Mouse (Mus musculus) heart, embryonic 12.5 days (tissue): Measurements from ENCODE around the gene Coro2a. TPM values are rescaled to one million over a fixed set of nuclear protein-coding genes. Genes with fewer than 3 reads are reported as not detected.
A peak's percentile ranks its signal among the peaks of the same experiment; 100 is the strongest.

Source experiments
- ATAC-seq: fragments of 200-750 bp; cut with Nextera tagmentation; 2 replicates; pipeline ENCODE4 v1.8.0; 2017; ENCODE audit warnings: moderate TSS enrichment, moderate library complexity; ENCODE audit not compliant: insufficient number of reproducible peaks, low FRiP score
- H3K27ac ChIP-seq: fragments of 300-500 bp; sonication (generic); 2 replicates; pipeline ENCODE4 v1.5.1; 2016; ENCODE audit warnings: mild to moderate bottlenecking, moderate library complexity; ENCODE audit not compliant: poor library complexity, severe bottlenecking
- H3K27me3 ChIP-seq: fragments of 300-500 bp; sonication (generic); replicated peaks from 2 replicates; pipeline ENCODE4 v1.6.1; 2016; ENCODE audit warnings: mild to moderate bottlenecking, moderate library complexity
- H3K36me3 ChIP-seq: fragments of 300-500 bp; sonication (generic); 2 replicates; pipeline ENCODE4 v1.6.1; 2016; ENCODE audit warnings: mild to moderate bottlenecking, moderate library complexity
- H3K4me1 ChIP-seq: fragments of 300-500 bp; sonication (generic); replicated peaks from 2 replicates; pipeline ENCODE4 v1.6.1; 2016; ENCODE audit warnings: mild to moderate bottlenecking
- H3K4me2 ChIP-seq: fragments of 300-500 bp; sonication (generic); 2 replicates; pipeline ENCODE4 v1.6.1; 2016; ENCODE audit warnings: mild to moderate bottlenecking, moderate library complexity
- H3K4me3 ChIP-seq: fragments of 300-500 bp; sonication (generic); 2 replicates; pipeline ENCODE4 v1.5.1; 2016; ENCODE audit warnings: mild to moderate bottlenecking
- H3K9ac ChIP-seq: fragments of 300-500 bp; sonication (generic); 2 replicates; pipeline ENCODE4 v1.6.1; 2016; ENCODE audit warnings: mild to moderate bottlenecking, moderate library complexity
- H3K9me3 ChIP-seq: fragments of 300-500 bp; sonication (generic); replicated peaks from 2 replicates; pipeline ENCODE4 v1.6.1; 2016; ENCODE audit warnings: mild to moderate bottlenecking, moderate library complexity
- WGBS: fragments of 180-500 bp; shearing (Covaris S2); methylation state at CpG from one replicate; pipeline ENCODE4 v1.1.7; 2016; 5-methylcytosine and 5-hydroxymethylcytosine counted together
- polyA plus RNA-seq: library from polyadenylated mRNA; unstranded; fragments of >200 nt; fragmentation: Nextera tagmentation; extraction: Ambion mirVana; gene quantifications from 2 replicates; pipeline ENCODE4 v1.2.1, GENCODE M21; 2016

Coro2a gene
- polyA plus RNA-seq, 1 experiment from 2014 or later: 0.34 TPM

DNA sequence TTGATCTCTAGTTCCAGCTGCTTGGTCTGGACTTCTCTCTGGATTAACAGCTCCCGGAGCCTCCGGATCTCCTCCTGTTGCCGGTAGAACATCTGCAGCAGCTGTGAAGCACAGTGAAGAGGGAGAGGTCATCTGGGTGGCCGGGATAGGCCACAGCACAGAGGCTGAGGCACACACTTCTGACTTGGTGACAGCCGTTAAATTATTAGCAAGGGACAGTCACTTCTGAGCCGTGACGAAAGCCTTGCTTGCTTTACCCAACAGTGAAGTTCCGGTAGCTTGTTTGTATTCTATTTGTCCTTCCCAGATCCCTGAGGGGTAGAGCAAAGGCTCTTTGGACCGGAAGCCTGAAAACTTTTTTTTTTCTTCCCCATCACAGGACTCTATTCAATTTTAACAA lies 62.8 kb downstream of the Coro2a start:
- H3K27ac ChIP-seq: no peak overlapping the region
- no peaks in the 10 kb centered on the region for H3K36me3 ChIP-seq
- no peak for ATAC-seq
- peaks cover 67% of the 10 kb centered on the region for H3K27me3 ChIP-seq
- H3K4me1 ChIP-seq: peaks cover 15% of the 10 kb centered on the region
- no peak overlapping the region for H3K9ac ChIP-seq
- H3K9me3 ChIP-seq: no peaks in the 10 kb centered on the region
- 45% methylated on average over 9 of the region's 9 CpGs for WGBS
- H3K4me2 ChIP-seq: no peak overlapping the region
- H3K4me3 ChIP-seq: no peak overlapping the region

DNA sequence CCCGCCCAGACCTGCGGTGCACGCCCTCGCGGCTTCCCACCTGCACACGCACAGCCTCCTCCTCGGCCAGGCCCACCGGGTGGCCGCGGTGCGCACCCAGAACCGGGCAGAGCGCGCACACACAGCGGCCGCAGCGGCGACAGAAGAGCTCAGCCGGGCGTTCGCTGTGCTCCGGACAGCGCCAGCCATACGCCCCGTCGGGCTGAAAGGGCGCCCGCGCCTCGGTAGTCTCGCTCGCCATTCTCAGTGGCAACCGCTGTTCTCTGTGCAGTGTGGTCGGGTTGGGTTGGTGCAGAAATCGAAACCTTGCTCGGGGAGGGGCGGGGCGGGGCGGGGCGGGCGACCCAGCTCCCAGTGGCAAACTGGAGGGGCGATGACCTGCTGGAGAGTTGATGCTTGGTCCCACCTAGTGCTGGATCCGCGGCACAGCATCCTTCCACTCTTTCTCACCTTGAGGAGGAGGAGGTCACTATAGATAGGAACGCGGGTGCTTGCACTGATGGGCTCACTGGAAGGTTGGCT lies 66.1 kb downstream of the Coro2a start, which contains the start of gene Trim14:
Gene Trim14 (minus strand): TSS at position 302 of the 522 bp plus-strand sequence.
- Histone ChIP-seq H3K9me3 (no peaks in the 10 kb centered on the region), H3K27ac (no peak within 1 kb of the TSS), H3K36me3 (no peaks in the 10 kb centered on the region), H3K9ac (peak within 1 kb of the TSS; percentile 63), H3K4me3 (peak within 1 kb of the TSS; percentile 54), H3K4me2 (peak within 1 kb of the TSS; percentile 85), H3K4me1 (peaks cover 18% of the 10 kb centered on the region), H3K27me3 (peaks cover 88% of the 10 kb centered on the region)
- peak; percentile 61 for ATAC-seq
- WGBS: under 1% methylated on average over 46 of the region's 46 CpGs

DNA sequence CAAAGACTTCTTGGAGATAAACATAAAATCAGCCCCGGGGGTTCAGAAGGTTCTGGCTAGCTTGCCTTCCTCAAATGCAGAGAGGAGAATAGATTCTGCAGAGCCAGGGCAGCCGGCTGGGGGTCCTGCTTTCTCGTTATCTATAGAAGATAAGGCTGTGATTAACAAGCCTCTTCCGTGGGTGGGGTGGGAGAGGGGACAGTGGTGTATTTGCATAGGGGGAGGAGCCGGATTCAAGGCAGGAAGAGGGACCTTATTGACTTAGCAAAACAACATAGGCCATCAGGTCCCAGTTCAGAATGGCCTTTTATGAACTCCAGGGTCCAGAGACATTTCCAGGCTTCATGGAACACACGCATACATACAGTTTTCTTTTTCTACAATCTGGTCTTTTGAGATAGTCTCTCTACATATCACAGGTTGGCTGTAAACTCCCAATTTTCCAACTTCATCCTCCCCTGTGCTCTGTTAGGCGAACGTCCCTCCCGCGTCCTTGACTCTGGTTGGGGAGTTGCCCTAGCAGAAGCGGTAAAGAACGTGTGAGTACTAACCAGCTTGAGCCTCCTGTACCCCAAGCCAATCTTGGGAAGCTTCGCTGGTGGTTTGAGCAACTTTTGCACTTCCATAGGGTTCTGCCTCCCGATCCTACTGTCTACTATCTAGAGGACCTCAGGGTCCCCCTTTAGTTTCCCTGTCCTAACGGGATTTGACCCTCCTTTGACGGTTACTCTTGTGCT lies 66.7 kb downstream of the Coro2a start:
- H3K4me3 ChIP-seq: peak overlapping the region; percentile 54
- ATAC-seq: peak; percentile 7; the same call in 1 of the 2 replicates

DNA sequence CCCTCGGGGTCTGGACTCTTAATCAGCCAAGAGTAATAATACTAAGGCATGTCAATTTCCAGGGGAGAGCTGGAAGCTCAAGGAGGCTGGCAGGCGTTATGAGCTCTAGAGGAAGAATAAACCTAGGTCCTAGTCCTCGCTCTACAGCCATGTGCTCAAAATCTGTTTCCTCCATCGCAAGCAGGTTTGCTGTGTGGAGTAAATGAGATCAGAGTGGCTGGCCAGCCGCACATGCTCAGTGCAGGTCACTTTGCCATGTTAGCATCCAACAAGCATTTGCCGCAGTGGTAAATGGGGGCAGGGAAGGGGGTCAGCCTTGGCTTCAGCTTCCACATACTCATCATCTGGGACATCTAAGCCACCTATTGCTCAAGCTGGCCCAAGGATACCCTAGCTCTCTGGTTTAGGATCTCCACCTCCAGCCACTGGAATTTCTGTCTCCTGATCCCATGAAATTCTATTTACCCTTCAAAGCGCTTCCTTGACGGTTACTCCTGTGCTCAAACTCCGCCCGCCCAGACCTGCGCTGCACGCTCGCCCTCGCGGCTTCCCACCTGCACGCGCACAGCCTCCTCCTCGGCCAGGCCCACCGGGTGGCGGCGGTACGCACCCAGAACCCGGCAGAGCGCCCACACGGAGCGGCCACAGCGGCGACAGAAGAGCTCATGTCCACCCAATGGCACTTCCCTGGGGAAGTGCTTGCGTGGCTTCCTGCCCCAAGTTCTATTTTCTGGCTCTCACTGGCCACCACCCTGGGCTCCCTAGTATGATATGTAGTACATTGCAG lies 67.9 kb downstream of the Coro2a start:
- Histone ChIP-seq H3K9ac (peak overlapping the region; percentile 58), H3K4me3 (peak overlapping the region; percentile 43), H3K4me1 (peaks cover 18% of the 10 kb centered on the region), H3K27ac (no peak overlapping the region), H3K9me3 (no peaks in the 10 kb centered on the region), H3K36me3 (no peaks in the 10 kb centered on the region), H3K27me3 (peaks cover 78% of the 10 kb centered on the region), H3K4me2 (peak overlapping the region; percentile 85)
- ATAC-seq: no peak
- 7% methylated on average over 29 of the region's 29 CpGs for WGBS

More for the DNA sequence above, 66.7 kb downstream of the Coro2a start:
- H3K4me2 ChIP-seq: peak overlapping the region; percentile 85
- H3K9me3 ChIP-seq: no peaks in the 10 kb centered on the region
- WGBS: 2% methylated on average over 16 of the region's 16 CpGs
- H3K27ac ChIP-seq: no peak overlapping the region
- peak overlapping the region; percentile 63 for H3K9ac ChIP-seq
- H3K36me3 ChIP-seq: no peaks in the 10 kb centered on the region
- peaks cover 18% of the 10 kb centered on the region for H3K4me1 ChIP-seq
- H3K27me3 ChIP-seq: peaks cover 88% of the 10 kb centered on the region

DNA sequence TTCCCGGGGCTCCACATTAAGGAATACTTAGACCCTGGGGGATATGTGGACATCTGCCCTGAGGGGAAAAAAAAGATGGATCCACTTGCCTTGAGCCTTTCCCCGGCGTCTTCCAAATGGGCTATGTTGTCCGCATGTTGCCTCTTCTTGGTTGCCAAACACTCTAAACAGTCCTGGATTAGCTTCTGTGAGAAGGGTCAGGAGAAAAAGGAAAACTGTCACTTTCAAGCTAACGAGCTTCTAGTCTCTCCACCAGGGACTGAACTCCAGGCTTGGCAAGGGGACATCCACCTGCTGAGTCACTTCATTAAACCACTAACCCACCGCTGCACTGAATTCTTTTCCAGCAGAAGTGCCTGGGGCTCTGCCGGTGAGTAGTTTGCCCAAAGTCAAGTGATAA lies 69.1 kb downstream of the Coro2a start:
- H3K9ac ChIP-seq: no peak overlapping the region
- no peak overlapping the region for H3K4me2 ChIP-seq
- no peak for ATAC-seq
- H3K4me1 ChIP-seq: peaks cover 18% of the 10 kb centered on the region
- H3K27me3 ChIP-seq: peaks cover 66% of the 10 kb centered on the region
- 75% methylated on average over 7 of the region's 7 CpGs for WGBS
- no peak overlapping the region for H3K4me3 ChIP-seq
- H3K27ac ChIP-seq: no peak overlapping the region
- H3K36me3 ChIP-seq: no peaks in the 10 kb centered on the region
- no peaks in the 10 kb centered on the region for H3K9me3 ChIP-seq

DNA sequence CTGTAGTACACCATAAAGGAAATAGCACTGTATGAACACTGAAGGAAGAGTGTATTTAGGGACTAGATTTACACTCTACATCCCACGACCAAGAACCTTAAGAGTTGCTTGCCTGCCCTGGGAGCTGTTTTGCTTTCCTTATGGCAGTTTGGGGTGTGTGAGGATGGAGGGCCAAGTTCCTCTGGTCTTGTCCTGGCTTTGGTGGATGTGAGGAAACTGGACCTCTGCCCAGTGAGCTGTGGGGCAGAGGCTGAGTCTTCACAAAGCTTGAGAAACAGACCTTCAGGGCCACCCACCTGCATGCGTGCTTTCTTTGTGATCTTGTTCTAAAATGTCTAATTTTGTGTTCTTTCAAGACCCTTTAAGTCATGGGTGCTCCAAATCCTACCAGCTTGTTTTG lies 69.5 kb downstream of the Coro2a start:
- Histone ChIP-seq H3K36me3 (no peaks in the 10 kb centered on the region), H3K9me3 (no peaks in the 10 kb centered on the region), H3K4me2 (no peak overlapping the region), H3K9ac (no peak overlapping the region), H3K27me3 (peaks cover 62% of the 10 kb centered on the region), H3K4me1 (peaks cover 18% of the 10 kb centered on the region), H3K4me3 (no peak overlapping the region), H3K27ac (no peak overlapping the region)
- 71% methylated on average over 2 of the region's 2 CpGs for WGBS
- ATAC-seq: no peak

DNA sequence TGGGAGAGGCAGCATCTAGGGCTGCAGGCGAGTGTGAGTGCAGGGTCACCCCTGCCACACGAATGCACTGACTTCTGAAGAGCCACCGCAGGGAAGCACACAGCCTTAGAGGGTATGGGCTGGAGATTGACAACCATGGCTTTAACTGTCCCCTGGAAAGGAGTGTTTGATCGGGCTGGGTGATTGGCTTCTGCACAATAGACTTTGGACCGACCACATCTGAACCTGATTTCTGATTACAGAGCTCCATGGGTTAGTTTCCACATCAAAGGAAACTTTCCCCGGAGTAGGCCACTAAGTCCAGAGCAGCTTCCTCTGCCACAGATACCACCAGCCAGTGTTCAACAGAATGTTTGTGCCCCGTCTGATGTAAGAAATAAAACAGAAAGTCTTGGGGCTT lies 72.3 kb downstream of the Coro2a start:
- WGBS: 54% methylated on average over 7 of the region's 7 CpGs

DNA sequence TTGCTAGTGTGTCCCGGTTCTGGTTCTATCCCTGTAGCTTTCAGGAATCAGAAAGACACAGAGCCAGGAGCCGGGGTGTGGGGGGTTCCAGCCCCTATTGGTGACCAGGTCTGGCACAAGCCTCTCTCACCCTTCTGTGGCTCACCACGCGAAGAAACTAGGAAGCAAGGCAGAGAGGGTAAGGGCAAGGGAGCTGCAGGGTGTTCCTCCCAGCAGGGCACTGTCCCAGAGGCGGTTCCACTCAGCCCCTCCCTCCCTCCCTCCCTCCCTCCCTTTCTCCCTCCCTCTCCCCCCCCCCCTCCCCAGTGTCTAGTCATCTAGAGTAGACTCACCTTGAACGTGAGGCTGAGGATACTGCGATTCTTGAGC lies 74.5 kb downstream of the Coro2a start:
- ATAC-seq: peak; percentile 87

More for the DNA sequence above, 72.3 kb downstream of the Coro2a start:
- Histone ChIP-seq H3K4me1 (peaks cover 16% of the 10 kb centered on the region), H3K27me3 (peaks cover 45% of the 10 kb centered on the region), H3K27ac (no peak overlapping the region), H3K36me3 (no peaks in the 10 kb centered on the region), H3K4me3 (no peak overlapping the region), H3K9ac (no peak overlapping the region), H3K4me2 (no peak overlapping the region), H3K9me3 (no peaks in the 10 kb centered on the region)
- ATAC-seq: no peak

DNA sequence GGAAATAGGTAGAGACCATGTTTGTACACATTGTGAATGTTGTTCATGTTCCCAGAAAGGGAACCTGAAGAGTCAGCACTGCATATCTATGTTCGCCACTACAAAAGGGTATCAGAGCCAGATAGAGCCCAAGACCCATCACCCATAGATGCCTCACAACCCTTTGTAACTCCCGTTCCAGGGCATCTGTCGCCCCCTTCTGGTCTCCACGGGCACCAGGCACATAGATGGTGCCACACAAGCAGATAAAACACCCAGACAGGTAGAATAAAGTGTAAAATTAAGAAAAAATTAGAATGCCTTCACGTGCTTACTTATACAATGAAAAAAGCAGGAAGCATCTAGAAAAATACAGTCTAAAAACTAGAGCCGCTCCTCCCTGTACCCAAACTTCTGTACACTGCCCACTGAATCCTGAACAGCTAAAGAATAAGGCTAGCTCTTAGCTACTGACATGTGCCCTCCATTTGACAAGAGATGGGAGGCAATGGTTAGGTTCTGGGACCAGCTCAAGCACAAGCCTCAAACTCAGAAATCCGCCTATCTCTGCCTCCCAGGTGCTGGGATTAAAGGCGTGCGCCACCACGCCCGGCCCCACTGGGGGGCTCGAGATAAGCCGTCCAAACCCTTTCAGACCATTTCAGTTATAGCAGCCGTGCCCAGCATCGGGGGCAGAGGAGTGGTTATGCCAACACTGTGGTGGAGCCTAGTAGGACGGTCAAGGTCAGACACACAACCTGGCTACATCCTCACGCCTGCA lies 75.0 kb downstream of the Coro2a start:
- Histone ChIP-seq H3K4me3 (peak overlapping the region; percentile 47), H3K27me3 (peaks cover 39% of the 10 kb centered on the region), H3K4me2 (peak overlapping the region; percentile 91), H3K9ac (peak overlapping the region; percentile 66), H3K9me3 (peaks cover 2% of the 10 kb centered on the region; the same call in 1 of the 2 replicates), H3K36me3 (no peaks in the 10 kb centered on the region), H3K27ac (peak overlapping the region; percentile 6), H3K4me1 (peaks cover 8% of the 10 kb centered on the region)
- ATAC-seq: peak; percentile 74
- 21% methylated on average over 17 of the region's 17 CpGs for WGBS

More for the DNA sequence above, 74.5 kb downstream of the Coro2a start:
- Histone ChIP-seq H3K4me3 (peak overlapping the region; percentile 47), H3K4me1 (peaks cover 8% of the 10 kb centered on the region), H3K36me3 (no peaks in the 10 kb centered on the region), H3K9me3 (peaks cover under 1% of the 10 kb centered on the region; the same call in 1 of the 2 replicates), H3K9ac (peak overlapping the region; percentile 66), H3K4me2 (peak overlapping the region; percentile 91), H3K27ac (peak overlapping the region; percentile 6; the same call in 1 of the 2 replicates), H3K27me3 (peaks cover 39% of the 10 kb centered on the region)
- WGBS: 4% methylated on average over 6 of the region's 7 CpGs

DNA sequence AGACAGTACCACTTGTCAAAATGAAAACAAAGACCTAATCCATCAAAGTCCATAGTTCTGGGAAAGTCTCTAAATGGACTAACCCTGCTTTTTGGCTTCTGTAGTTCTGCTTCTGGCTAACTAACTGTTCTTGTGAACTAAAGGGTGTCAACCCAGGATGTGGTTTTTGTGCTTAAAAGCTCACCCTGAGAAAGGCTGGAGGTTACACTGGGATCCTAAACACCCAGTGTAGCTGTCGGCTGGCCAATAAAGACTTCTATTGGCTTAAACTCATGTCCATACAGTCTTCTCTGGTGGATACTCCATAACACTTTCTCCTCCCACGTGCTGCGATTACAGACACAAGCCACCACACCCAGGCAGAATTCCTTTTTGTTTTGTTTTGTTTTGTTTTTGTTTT lies 75.8 kb downstream of the Coro2a start:
- H3K9me3 ChIP-seq: peaks cover 8% of the 10 kb centered on the region
- peaks cover 14% of the 10 kb centered on the region for H3K4me1 ChIP-seq
- no peaks in the 10 kb centered on the region for H3K36me3 ChIP-seq
- H3K4me3 ChIP-seq: no peak overlapping the region
- peaks cover 37% of the 10 kb centered on the region for H3K27me3 ChIP-seq
- WGBS: 82% methylated on average over 3 of the region's 3 CpGs
- H3K9ac ChIP-seq: no peak overlapping the region
- no peak overlapping the region for H3K27ac ChIP-seq
- ATAC-seq: no peak
- no peak overlapping the region for H3K4me2 ChIP-seq
